Mouse (Mus musculus) spleen, adult 2 months (tissue): ENCODE results near the gene Mdfi.

Experiments used
- CTCF ChIP-seq: fragments of 200-500 bp; IDR thresholded peaks from 2 replicates; pipeline ENCODE4 v1.5.1; 2011; ENCODE audit warnings: mild to moderate bottlenecking, inconsistent platforms; ENCODE audit not compliant: insufficient read depth, insufficient read length, insufficient replicate concordance; ENCODE audit errors: extremely low read depth
- POLR2A ChIP-seq: fragments of 200-500 bp; IDR thresholded peaks from 2 replicates; pipeline ENCODE4 v1.6.1; 2011; ENCODE audit warnings: low read depth, low read length, inconsistent platforms

- no peak for TF ChIP-seq CTCF
- no peak for TF ChIP-seq POLR2A
Observed at GRCm38 (mm10) chr17:47766407-47767043, 68.0 kb downstream of the Mdfi start.
